Mouse (Mus musculus) macrophage (primary cell): ENCODE results near the gene Dstyk. TPM values are rescaled to one million over a fixed set of nuclear protein-coding genes. Genes with fewer than 3 reads are reported as not detected.
A peak's percentile ranks its signal among the peaks of the same experiment; 100 is the strongest.

ENCODE experiments used
- H3K27ac ChIP-seq: fragments of 350-480 bp; formaldehyde crosslinking; 2 replicates; pipeline ENCODE4 v1.9.0; 2021
- H3K36me3 ChIP-seq: fragments of 350-480 bp; formaldehyde crosslinking; 2 replicates; pipeline ENCODE4 v1.9.0; 2021; ENCODE audit errors: inconsistent target
- H3K4me3 ChIP-seq: fragments of 350-480 bp; formaldehyde crosslinking; 2 replicates; pipeline ENCODE4 v1.9.0; 2021; ENCODE audit errors: inconsistent target
- H3K79me2 ChIP-seq: fragments of 350-480 bp; formaldehyde crosslinking; 2 replicates; pipeline ENCODE4 v1.9.0; 2021; ENCODE audit errors: inconsistent target
- WGBS: methylation state at CpG from one replicate; pipeline ENCODE4 v1.1.7; 2026; ENCODE audit warnings: inconsistent platforms; ENCODE audit not compliant: missing documents; 5-methylcytosine and 5-hydroxymethylcytosine counted together
- polyA plus RNA-seq: library from polyadenylated mRNA; stranded (reverse); fragments of 250-400 nt; gene quantifications from 3 replicates; pipeline ENCODE4 v1.2.4, GENCODE M21; 2018; ENCODE audit warnings: inconsistent platforms
- total RNA-seq, 78 experiments: library from RNA; depleted of rRNA; stranded (reverse); fragments of 250-400 nt; gene quantifications; 1 replicate in 9 of 78; 2 replicates in 24 of 78; 3 replicates in 43 of 78; 4 replicates in 2 of 78; pipeline ENCODE4 v1.2.4; 2018; ENCODE audit warnings: inconsistent platforms in 56 of 78

The Dstyk gene
- 100 to 1,000 TPM in 11 of 26 experiments, 10 to 100 TPM in 15; 59.5 to 135 (median 84.8) TPM for total RNA-seq (2018; cell fraction: chromatin; rRNA removed)
- total RNA-seq (2018; cell fraction: cytosol; rRNA removed), result 10 to 100 TPM in 15 of 26 experiments, 1 to 10 TPM in 11; 4.1 to 19.7 (median 11.6) TPM
- total RNA-seq (2018; cell fraction: nucleus; rRNA removed), result 10 to 100 TPM; 24.5 to 92.9 (median 52.1) TPM
- polyA plus RNA-seq, result 9.6 to 14.6 TPM (median 10.1 TPM) in 3 replicates

DNA sequence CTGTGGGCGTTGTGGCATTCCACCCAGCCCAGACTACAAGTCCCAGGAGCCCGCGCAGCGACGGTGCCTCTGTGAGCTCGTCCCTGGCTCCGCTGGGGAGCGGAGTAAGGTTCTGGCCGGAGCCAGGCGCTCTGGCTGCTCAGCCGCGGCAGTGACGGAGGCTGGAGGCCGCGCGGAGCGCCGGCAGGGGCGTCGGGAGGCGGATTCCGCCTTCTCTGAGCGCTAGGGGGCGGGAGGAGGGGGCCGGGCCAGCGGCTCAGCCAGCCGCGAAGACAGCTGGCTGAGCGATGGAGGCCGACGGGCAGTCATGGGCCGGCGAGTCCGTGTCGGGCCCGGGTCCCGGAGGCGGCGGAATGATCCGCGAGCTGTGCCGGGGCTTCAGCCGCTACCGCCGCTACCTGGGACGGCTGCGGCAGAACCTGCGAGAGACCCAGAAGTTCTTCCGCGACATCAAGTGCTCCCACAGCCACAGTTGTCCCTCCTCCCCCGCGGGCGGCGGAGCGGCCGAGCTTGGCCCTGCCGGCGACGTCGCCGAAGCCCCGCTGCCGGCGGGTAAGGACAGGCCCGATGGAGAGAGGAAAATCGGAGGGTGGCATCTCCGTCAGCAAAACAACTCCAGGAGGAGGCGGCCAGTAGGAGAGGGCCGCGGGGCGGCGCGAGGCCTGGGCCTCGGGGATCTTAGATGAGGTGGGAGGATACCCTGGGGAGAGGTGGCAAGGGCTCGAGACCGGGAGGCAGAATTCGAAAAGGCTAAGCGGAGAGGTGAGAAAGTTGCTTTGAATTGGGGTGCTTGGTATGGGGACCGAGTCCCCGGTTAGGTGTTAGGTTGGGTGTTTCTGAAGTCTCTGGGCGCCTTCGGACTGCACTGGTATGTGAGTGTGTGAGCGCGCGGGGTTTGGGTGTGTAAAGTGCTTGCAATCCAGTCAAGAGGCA, at the start of gene Dstyk:
Gene Dstyk (plus strand): TSS at position 237 of the 933 bp plus-strand sequence.
- H3K36me3 ChIP-seq, result no peaks in the 10 kb centered on the region
- peaks cover 44% of the 10 kb centered on the region for H3K79me2 ChIP-seq
- under 1% methylated on average over 82 of the region's 85 CpGs for WGBS
- peak within 1 kb of the TSS; percentile 61 for H3K4me3 ChIP-seq
- peak within 1 kb of the TSS; percentile 52 for H3K27ac ChIP-seq

DNA sequence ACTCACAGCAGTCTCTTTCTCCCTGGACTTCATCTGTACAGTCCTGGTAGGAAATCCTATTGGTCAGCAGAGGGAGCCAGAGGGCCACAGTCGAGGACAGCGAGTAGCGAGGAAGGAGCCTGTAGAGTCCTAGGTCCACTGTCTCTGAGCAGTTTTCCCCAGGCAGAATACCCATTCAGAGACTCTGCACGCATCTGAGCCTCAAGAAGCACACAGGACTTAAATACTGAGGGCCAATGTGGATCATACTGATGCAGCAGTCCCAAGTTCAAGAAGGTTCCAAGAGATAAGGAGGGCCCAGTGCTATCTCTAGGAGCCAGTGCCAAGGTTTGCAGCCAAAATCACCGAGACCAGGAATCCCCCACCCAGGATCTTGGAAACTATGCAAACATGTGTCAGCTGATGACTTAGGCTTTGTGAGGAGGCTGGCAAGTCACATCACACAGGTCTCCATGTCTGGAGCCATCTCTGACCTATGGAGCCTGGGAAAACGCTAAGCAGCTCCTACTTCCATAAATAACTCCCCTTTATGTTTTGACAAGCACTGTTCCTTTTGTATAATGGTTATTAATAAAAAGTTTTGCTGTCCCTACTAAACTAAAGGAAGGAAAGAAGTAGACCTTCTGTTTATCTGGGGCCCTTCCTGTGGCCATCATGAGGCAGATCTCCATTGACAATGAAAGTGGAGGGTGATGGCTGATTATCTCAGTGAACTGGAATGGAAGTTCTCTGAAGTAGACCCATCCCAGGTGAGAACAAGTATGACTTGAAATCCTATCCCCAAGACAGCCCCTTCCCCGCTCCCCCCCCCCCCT, 49.5 kb upstream of the Dstyk start:
- WGBS, result 38% methylated on average over 6 of the region's 7 CpGs
- no peak overlapping the region for H3K27ac ChIP-seq
- H3K4me3 ChIP-seq, result no peak overlapping the region
- no peaks in the 10 kb centered on the region for H3K79me2 ChIP-seq
- no peaks in the 10 kb centered on the region for H3K36me3 ChIP-seq

DNA sequence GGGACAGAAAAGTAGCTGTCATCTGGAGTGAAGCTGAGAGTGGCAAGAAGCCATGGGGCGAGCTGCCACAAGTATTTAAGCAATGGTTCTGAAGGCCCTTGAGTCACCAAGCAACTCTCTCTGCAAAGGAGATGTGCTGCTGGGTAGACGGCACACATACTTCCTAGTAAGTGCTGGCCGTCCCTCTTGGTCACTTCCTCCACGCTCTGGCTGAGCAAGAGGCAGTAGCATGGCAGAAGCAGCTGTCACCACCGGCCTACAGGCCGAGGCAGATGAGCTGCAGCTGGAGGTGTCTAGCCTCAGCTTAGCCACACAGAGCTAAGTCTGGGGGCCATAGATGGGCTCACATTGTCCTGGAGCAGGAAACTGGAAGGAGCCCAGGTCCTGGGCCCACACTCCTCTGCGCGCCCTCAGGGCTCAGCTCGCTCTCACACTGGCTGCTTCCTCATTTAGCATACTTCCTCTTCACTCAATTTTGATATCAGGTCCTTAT, 46.6 kb upstream of the Dstyk start:
- Histone ChIP-seq H3K4me3 (no peak overlapping the region), H3K36me3 (no peaks in the 10 kb centered on the region), H3K79me2 (no peaks in the 10 kb centered on the region), H3K27ac (peak overlapping the region; percentile 92)
- 7% methylated on average over 9 of the region's 9 CpGs for WGBS

DNA sequence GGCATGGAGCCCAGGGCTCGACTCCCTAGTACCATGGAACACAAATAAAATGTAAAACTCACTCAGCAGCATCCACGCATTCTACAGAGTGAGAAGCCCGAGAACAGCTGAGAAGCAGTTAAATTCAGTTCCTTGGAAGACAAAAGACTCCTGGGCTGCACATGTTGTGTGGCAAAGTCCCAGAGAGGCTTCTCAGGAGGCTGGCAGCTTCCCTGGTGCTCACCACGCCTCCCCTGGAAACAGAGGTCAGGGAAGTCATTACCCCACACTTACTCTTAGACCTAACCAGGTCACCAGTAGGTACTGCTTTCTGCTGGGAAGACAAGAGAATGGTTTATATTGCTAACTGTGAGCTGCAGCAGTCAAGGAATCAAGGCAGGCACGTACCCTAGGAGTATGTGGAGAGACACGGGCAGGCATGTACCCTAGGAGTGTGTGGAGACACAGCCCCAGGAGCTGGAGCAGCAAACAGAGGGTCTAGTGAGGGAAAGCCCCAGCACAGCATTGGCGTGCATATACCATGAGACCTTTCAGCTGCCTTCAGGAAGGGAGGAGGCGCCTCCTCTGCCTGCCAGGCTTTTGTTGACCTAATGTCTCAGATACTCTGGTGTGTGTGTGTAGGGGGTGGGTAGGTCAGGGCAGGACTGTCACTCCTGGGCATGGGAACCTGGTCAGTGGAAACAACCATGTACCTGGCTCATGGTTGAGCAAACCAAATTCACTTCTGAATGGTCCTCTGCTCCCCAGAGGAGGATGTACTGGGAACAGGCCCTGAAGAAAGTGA, 45.9 kb upstream of the Dstyk start:
- no peaks in the 10 kb centered on the region for H3K36me3 ChIP-seq
- H3K79me2 ChIP-seq, result no peaks in the 10 kb centered on the region
- no peak overlapping the region for H3K4me3 ChIP-seq
- H3K27ac ChIP-seq, result peak overlapping the region; percentile 92
- WGBS, result 73% methylated on average over 8 of the region's 8 CpGs

DNA sequence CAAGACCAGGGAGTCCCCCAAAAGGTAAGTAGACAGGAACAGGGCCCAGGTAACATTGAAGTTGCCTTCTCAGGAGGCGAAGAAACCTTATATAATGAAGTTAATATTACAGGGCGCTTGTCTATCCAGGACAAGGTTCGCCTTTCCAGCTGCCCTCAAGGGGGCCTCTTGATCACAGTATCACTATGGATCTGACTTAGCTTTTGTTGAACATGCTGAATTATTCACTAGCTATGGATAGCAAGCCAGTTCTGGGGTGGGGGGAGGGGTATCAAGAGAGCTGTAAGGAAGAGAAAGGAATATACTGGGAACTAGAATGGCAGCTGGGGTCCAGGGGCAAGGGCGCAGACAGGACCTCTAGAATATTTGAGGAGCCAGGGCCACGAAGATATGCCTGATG, 45.0 kb upstream of the Dstyk start:
- H3K36me3 ChIP-seq, result no peaks in the 10 kb centered on the region
- WGBS, result 93% methylated on average over 5 of the region's 5 CpGs
- H3K79me2 ChIP-seq, result no peaks in the 10 kb centered on the region
- no peak overlapping the region for H3K4me3 ChIP-seq
- H3K27ac ChIP-seq, result no peak overlapping the region

DNA sequence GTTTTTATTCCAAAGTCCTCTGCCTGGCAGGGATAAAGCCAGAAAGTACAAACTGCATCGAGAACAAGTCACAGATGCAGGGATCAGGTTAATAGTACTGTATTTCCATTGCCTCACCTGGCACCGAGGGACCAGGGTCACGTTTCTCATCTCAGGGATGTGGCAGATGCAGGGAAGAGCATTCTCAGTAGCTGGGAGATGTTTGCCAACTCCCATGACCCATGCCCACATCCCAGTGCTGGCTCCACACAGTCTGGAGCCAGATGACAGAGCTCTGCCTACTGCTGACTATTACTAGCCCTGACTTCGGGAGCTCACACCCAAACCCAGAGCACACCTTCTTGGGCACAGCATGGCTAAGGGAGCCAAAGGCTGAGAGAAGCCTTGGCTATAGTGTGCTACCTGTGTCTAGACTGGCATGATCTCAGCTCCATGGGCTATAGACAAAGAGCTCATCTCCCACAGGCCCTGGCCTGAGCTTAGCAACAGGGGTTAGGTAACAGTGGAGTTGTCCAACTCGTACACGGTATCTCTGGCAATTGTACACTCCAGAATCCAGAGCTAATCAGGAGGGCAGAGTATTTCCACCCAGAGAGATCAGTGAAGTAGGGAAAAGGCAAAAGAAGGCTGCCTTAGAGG, 44.3 kb upstream of the Dstyk start:
- Histone ChIP-seq H3K36me3 (no peaks in the 10 kb centered on the region), H3K79me2 (no peaks in the 10 kb centered on the region), H3K27ac (no peak overlapping the region), H3K4me3 (no peak overlapping the region)
- 100% methylated on average over 6 of the region's 6 CpGs for WGBS

DNA sequence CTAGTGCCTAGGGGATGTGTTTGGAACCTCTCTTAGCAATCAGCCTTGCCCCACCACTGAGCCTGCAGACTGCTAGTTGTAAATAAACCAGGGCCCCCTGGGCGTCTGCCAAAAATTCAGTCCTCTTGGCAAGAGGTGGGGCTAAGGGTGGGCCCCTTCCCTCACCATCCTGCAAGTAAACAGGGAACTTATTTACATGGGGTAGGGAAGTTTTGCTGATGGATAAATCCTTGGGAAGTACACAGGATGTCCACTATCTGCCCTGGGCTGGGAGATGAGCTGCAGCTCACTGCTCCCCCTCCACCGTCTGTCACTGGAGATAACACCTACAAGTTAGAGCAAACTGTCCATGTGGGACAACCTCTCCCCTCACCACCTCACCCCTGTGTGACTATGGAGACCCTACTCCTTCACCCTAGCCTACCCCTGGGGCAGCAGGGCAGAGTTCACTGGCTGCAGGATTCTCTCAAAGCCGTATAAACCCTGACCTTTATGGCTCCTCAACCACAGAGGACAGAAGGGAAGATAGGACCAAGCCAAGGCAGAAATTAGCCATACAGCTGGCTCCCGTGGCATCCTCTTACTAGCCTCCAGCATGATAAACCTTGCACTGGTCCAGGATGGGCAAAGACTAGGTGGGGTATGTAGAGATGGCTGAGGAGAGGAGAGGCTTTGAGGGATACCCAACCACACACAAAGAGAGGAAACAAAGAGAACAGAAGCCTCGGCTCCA, 43.0 kb upstream of the Dstyk start:
- H3K36me3 ChIP-seq, result no peaks in the 10 kb centered on the region

DNA sequence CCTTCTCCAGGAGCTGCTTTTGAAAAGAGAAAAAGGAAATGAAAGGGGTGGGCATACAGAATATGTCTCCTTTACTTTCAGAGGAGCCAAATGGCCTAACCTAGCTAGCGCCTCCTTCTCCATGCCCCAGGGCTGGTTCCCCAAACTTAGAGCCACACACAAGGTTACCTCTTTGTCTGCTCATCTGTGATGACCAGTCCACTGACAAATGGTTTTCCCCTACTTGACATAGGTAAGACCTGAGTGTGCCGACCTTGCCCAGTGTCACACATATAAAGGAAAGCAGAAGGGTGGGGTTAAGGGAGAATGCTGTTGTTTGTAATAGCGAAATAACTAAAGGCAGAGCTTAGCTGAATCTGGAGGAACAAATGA, 42.5 kb upstream of the Dstyk start:
- no peak overlapping the region for H3K27ac ChIP-seq
- 46% methylated on average over 3 of the region's 3 CpGs for WGBS
- H3K36me3 ChIP-seq, result no peaks in the 10 kb centered on the region
- H3K79me2 ChIP-seq, result no peaks in the 10 kb centered on the region
- H3K4me3 ChIP-seq, result no peak overlapping the region

More for the DNA sequence above, 43.0 kb upstream of the Dstyk start:
- Histone ChIP-seq H3K4me3 (no peak overlapping the region), H3K27ac (no peak overlapping the region), H3K79me2 (no peaks in the 10 kb centered on the region)
- 48% methylated on average over 5 of the region's 5 CpGs for WGBS

DNA sequence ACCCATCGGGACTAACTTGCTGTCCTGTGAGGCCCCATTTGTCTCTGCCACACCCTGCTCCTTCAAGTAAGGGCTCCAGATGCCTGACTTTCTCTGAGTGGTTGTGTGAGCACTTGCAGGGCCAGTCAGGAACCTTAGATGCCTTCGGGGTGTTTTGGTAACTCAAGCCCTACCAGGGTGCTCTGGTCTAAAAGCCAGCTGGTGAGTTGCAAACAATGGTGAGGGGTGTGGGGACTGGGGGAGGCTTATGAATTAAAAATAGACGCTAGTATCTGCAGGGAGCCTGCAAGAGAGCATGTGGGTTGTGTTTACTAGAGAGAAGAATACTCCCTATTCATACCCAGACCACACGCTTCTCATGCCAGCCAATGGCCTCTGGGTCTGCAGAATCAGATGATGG, 42.1 kb upstream of the Dstyk start:
- H3K36me3 ChIP-seq, result no peaks in the 10 kb centered on the region
- H3K4me3 ChIP-seq, result no peak overlapping the region
- H3K27ac ChIP-seq, result no peak overlapping the region
- 81% methylated on average over 4 of the region's 4 CpGs for WGBS
- no peaks in the 10 kb centered on the region for H3K79me2 ChIP-seq

DNA sequence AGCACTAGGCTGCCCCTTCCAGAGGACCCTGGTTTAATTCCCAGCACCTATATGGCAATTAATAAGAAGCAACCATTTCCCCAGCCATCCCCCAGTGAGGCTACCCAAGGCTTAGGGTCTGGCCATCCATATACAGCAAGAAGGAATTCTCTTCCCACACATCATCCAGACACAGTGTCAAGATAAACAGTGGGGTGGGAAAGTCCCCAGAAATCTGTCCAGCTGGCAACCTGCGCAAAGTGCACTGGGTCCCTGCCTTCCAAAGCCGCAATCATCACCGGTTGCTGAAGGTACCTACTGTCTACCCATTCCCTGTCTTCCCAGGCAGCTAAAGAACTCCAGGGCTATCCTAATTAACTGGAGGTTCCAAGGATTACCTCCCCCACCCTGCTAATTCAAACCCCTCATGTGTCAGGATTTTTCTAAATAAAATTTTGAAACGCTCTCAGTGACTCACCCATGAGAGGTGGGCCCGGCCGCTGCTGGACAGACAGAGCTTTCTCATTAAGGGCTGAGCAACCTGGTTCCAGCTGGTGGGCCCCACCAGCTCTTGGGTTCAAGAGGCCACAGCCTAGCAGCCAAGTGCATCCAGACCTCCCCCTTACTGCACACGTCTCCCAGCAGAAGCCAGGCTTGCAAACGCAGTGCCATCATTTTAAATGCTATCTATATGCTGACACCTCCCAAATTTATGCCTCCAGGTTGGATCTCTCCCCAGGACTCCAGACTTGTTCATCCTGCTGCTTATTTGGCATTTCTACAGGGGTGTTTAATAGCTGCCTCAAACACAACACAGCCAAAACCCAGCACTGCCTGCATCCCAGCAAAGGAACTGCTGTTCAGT, 40.9 kb upstream of the Dstyk start:
- Histone ChIP-seq H3K4me3 (no peak overlapping the region), H3K27ac (no peak overlapping the region), H3K36me3 (no peaks in the 10 kb centered on the region), H3K79me2 (no peaks in the 10 kb centered on the region)
- WGBS, result 94% methylated on average over 8 of the region's 8 CpGs

DNA sequence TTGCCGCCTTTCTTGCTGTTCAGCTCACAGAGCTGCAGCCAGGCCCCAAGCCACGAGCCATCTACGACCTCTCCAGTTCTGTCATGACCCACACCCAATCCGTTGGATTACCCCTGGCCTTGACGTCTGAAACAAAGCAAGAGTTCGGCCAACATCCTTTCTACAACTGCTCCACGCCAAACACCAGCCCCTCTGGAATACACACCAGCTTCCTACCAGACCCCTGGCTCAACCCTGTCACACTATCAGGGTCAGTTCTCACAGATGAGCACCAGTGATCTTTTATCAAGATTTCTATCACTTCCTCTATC, 40.3 kb upstream of the Dstyk start:
- no peak overlapping the region for H3K27ac ChIP-seq
- WGBS, result 90% methylated on average over 7 of the region's 7 CpGs
- no peak overlapping the region for H3K4me3 ChIP-seq
- H3K79me2 ChIP-seq, result no peaks in the 10 kb centered on the region
- no peaks in the 10 kb centered on the region for H3K36me3 ChIP-seq

DNA sequence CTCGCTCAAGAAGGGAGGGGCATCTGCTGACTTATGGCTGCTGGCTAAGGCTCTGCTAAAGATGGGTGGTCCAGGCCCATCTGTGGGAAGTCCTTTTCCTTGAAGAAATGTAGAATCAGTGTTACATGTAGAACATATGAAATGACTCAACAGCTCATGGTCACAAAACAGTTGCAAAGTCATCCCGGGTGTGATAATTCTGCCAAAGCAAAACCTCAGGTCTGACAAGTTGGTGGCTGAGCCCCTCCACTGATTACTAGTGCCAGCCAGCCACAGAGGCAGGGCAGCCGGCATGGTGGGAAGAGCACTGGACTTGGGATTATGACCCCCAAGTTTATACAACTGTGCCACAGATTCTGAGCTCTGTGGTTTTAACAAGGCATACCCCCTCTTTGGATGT, 39.5 kb upstream of the Dstyk start:
- no peak overlapping the region for H3K27ac ChIP-seq
- H3K79me2 ChIP-seq, result no peaks in the 10 kb centered on the region
- 54% methylated on average over 3 of the region's 3 CpGs for WGBS
- no peak overlapping the region for H3K4me3 ChIP-seq
- no peaks in the 10 kb centered on the region for H3K36me3 ChIP-seq
